Mouse (Mus musculus) monocyte, adult 59 days (primary cell): Measurements from ENCODE around the gene Bmpr2. TPM values are rescaled to one million over a fixed set of nuclear protein-coding genes. Genes with fewer than 3 reads are reported as not detected.

Experiments
- total RNA-seq, 2 experiments: library from RNA; stranded (reverse); gene quantifications; one replicate each; pipeline ENCODE4 v1.2.4; 2023

Bmpr2 gene
- total RNA-seq, result 10 to 100 TPM; 49.8 to 50.2 TPM

GRCm38 (mm10) chr1:59763164-59763768 lies at the start of gene Bmpr2:
Gene Bmpr2, plus strand, starts transcription at chr1:59763400.

GRCm38 (mm10) chr1:59912413-59913157 lies 149.4 kb downstream of the Bmpr2 start, which contains the start of gene Fam117b:
Gene Fam117b, plus strand, starts transcription at chr1:59913006.

Other genes starting within 250 kb of the Bmpr2 start
- 1 to 10 TPM; 1.1 TPM for gene Gm973, start 247.1 kb upstream of the Bmpr2 start, total RNA-seq
- 10 to 100 TPM; 73.1 to 88.4 TPM for gene Sumo1, start 92.6 kb upstream of the Bmpr2 start, total RNA-seq
- gene Nop58, start 78.4 kb upstream of the Bmpr2 start, total RNA-seq, result 10 to 100 TPM; 43.5 to 44.1 TPM
- 10 to 100 TPM; 84.0 to 89.1 TPM for gene Fam117b, start 149.6 kb downstream of the Bmpr2 start, total RNA-seq